Mouse (Mus musculus): ENCODE measurements at regions not wholly inside any gene's neighbourhood (a gene's known extent, or its start where the extent isn't known, plus 50 kb on each side); places are given as distances from the start of the nearest gene placed in this dataset.

GRCm38 (mm10) chr1:47853911-47854310 is 961.3 kb upstream of the Slc39a10 start:
- no peak for TF ChIP-seq CEBPB (IDR thresholded peaks at IDR 0.05; ENCODE audit: low read depth)
- TF ChIP-seq CTCF (IDR thresholded peaks at IDR 0.05; ENCODE audit: control insufficient read depth, insufficient read depth, insufficient read length): no peak
- TF ChIP-seq MYOG (IDR thresholded peaks at IDR 0.05; ENCODE audit: control insufficient read depth, extremely low read depth, insufficient read length): no peak
- no peak for TF ChIP-seq MAX (IDR thresholded peaks at IDR 0.05)
- TF ChIP-seq FOSL1 (IDR thresholded peaks at IDR 0.05; ENCODE audit: insufficient read depth, low read length, poor library complexity, severe bottlenecking): no peak
- TF ChIP-seq USF1 (IDR thresholded peaks at IDR 0.05; ENCODE audit: low read depth): no peak
